Mouse (Mus musculus): ENCODE results near the gene Sv2c. TPM values are rescaled to one million over a fixed set of nuclear protein-coding genes. Genes with fewer than 3 reads are reported as not detected.

Gene Sv2c
- polyA plus RNA-seq, 1 experiment from 2014 or later, result 2.0 TPM

GRCm38 (mm10) chr13:95918624-95919284 is 213.6 kb downstream of the Sv2c start:
- Histone ChIP-seq H3K4me1 (no peaks in the 10 kb centered on the region), H3K4me3 (no peak overlapping the region), H3K27ac (replicated peaks) (no peak overlapping the region), H3K9me3 (no peaks in the 10 kb centered on the region), H3K27me3 (no peaks in the 10 kb centered on the region), H3K9ac (replicated peaks) (no peak overlapping the region), H3K36me3 (no peaks in the 10 kb centered on the region), H3K4me2 (replicated peaks) (no peak overlapping the region)
- WGBS, result 90% methylated on average over 9 of the region's 9 CpGs
- ATAC-seq (ENCODE audit: low FRiP score, low read depth), result no peak

- no peak overlapping the region for H3K27ac ChIP-seq (replicated peaks)
- 73% methylated on average over 2 of the region's 2 CpGs for WGBS
- no peak overlapping the region for H3K9ac ChIP-seq (replicated peaks)
- no peak overlapping the region for H3K4me3 ChIP-seq
- no peaks in the 10 kb centered on the region for H3K4me1 ChIP-seq
- ATAC-seq (ENCODE audit: low FRiP score, low read depth), result no peak
- no peak overlapping the region for H3K4me2 ChIP-seq (replicated peaks)
- no peaks in the 10 kb centered on the region for H3K9me3 ChIP-seq
- H3K36me3 ChIP-seq, result no peaks in the 10 kb centered on the region
- H3K27me3 ChIP-seq, result no peaks in the 10 kb centered on the region
Observed at GRCm38 (mm10) chr13:95913046-95913406, 219.4 kb downstream of the Sv2c start.

GRCm38 (mm10) chr13:95912157-95913045 is 220.0 kb downstream of the Sv2c start:
- H3K4me1 ChIP-seq, result no peaks in the 10 kb centered on the region
- H3K4me2 ChIP-seq (replicated peaks), result no peak overlapping the region
- H3K27ac ChIP-seq (replicated peaks), result no peak overlapping the region
- WGBS, result 90% methylated on average over 11 of the region's 11 CpGs
- no peaks in the 10 kb centered on the region for H3K27me3 ChIP-seq
- H3K9ac ChIP-seq (replicated peaks), result no peak overlapping the region
- H3K4me3 ChIP-seq, result no peak overlapping the region
- ATAC-seq (ENCODE audit: low FRiP score, low read depth), result no peak
- no peaks in the 10 kb centered on the region for H3K9me3 ChIP-seq
- H3K36me3 ChIP-seq, result no peaks in the 10 kb centered on the region

GRCm38 (mm10) chr13:95910270-95910669 is 222.1 kb downstream of the Sv2c start:
- Histone ChIP-seq H3K27ac (replicated peaks) (no peak overlapping the region), H3K27me3 (no peaks in the 10 kb centered on the region), H3K4me2 (replicated peaks) (no peak overlapping the region), H3K36me3 (no peaks in the 10 kb centered on the region), H3K4me3 (no peak overlapping the region), H3K4me1 (no peaks in the 10 kb centered on the region), H3K9me3 (no peaks in the 10 kb centered on the region), H3K9ac (replicated peaks) (no peak overlapping the region)
- WGBS, result 81% methylated on average over 9 of the region's 9 CpGs
- ATAC-seq (ENCODE audit: low FRiP score, low read depth), result no peak

GRCm38 (mm10) chr13:95909244-95909643 is 223.1 kb downstream of the Sv2c start:
- Histone ChIP-seq H3K27ac (replicated peaks) (no peak overlapping the region), H3K9me3 (no peaks in the 10 kb centered on the region), H3K4me2 (replicated peaks) (no peak overlapping the region), H3K4me3 (no peak overlapping the region), H3K4me1 (no peaks in the 10 kb centered on the region), H3K36me3 (no peaks in the 10 kb centered on the region), H3K9ac (replicated peaks) (no peak overlapping the region), H3K27me3 (no peaks in the 10 kb centered on the region)
- no peak for ATAC-seq (ENCODE audit: low FRiP score, low read depth)
- WGBS, result 80% methylated on average over 2 of the region's 2 CpGs

Other genes starting within 250 kb of the Sv2c start
- gene Iqgap2, start 240.7 kb downstream of the Sv2c start, polyA plus RNA-seq (2016; fragmentation: Nextera tagmentation; extraction: Ambion mirVana), result 13.0 and 14.1 TPM in 2 replicates
- gene Gm20075, start 51.2 kb downstream of the Sv2c start, polyA plus RNA-seq (2016; fragmentation: Nextera tagmentation; extraction: Ambion mirVana), result 27.1 and 39.0 TPM in 2 replicates
- gene Gm17190, start 50.5 kb downstream of the Sv2c start, polyA plus RNA-seq (2016; fragmentation: Nextera tagmentation; extraction: Ambion mirVana), result not detected in 2 replicates